Mouse (Mus musculus) frontal cortex, postnatal 36 days (tissue): Measurements from ENCODE around the gene Ift57.

Experiments used
- DNase-seq, 2 experiments: peaks; one replicate each; pipeline ENCODE4 v3.0.0; 2022; ENCODE audit warnings: low spot score in 2 of 2

Ift57 gene

GRCm38 (mm10) chr16:49698620-49699525 lies at the start of gene Ift57:
Gene Ift57 (plus strand): TSS chr16:49699233.
- peak; percentile 96 to 99 for DNase-seq

- DNase-seq, result no peak
Measured at GRCm38 (mm10) chr16:49657182-49657581, 41.9 kb upstream of the Ift57 start.

- DNase-seq, result no peak
Measured at GRCm38 (mm10) chr16:49658029-49658428, 41.0 kb upstream of the Ift57 start.

- no peak for DNase-seq
Measured at GRCm38 (mm10) chr16:49659131-49659530, 39.9 kb upstream of the Ift57 start.

GRCm38 (mm10) chr16:49660111-49660510 lies 38.9 kb upstream of the Ift57 start:
- no peak for DNase-seq

GRCm38 (mm10) chr16:49662201-49662600 lies 36.8 kb upstream of the Ift57 start:
- no peak for DNase-seq

- DNase-seq, result no peak
Measured at GRCm38 (mm10) chr16:49664677-49665076, 34.4 kb upstream of the Ift57 start.

- no peak for DNase-seq
Measured at GRCm38 (mm10) chr16:49679666-49680065, 19.4 kb upstream of the Ift57 start.

GRCm38 (mm10) chr16:49684961-49685360 lies 14.1 kb upstream of the Ift57 start:
- peak in 1 of 2 experiments; percentile 10 for DNase-seq

- DNase-seq, result no peak
Measured at GRCm38 (mm10) chr16:49699821-49700220, 788 bp downstream of the Ift57 start.

- no peak for DNase-seq
Measured at GRCm38 (mm10) chr16:49708074-49708473, 9.0 kb downstream of the Ift57 start.

GRCm38 (mm10) chr16:49710188-49710587 lies 11.2 kb downstream of the Ift57 start:
- DNase-seq, result no peak

GRCm38 (mm10) chr16:49713302-49713701 lies 14.3 kb downstream of the Ift57 start:
- no peak for DNase-seq

- DNase-seq, result no peak
Measured at GRCm38 (mm10) chr16:49720671-49721070, 21.6 kb downstream of the Ift57 start.

- no peak for DNase-seq
Measured at GRCm38 (mm10) chr16:49721678-49722077, 22.6 kb downstream of the Ift57 start.

GRCm38 (mm10) chr16:49723222-49723621 lies 24.2 kb downstream of the Ift57 start:
- no peak for DNase-seq

- no peak for DNase-seq
Measured at GRCm38 (mm10) chr16:49724232-49724631, 25.2 kb downstream of the Ift57 start.

- no peak for DNase-seq
Measured at GRCm38 (mm10) chr16:49724931-49725330, 25.9 kb downstream of the Ift57 start.

GRCm38 (mm10) chr16:49725446-49725845 lies 26.4 kb downstream of the Ift57 start:
- no peak for DNase-seq

GRCm38 (mm10) chr16:49726216-49726615 lies 27.2 kb downstream of the Ift57 start:
- no peak for DNase-seq

- no peak for DNase-seq
Measured at GRCm38 (mm10) chr16:49726761-49727160, 27.7 kb downstream of the Ift57 start.

GRCm38 (mm10) chr16:49736536-49736935 lies 37.5 kb downstream of the Ift57 start:
- peak; percentile 36 to 89 for DNase-seq

GRCm38 (mm10) chr16:49747360-49747759 lies 48.3 kb downstream of the Ift57 start:
- no peak for DNase-seq
